Mouse (Mus musculus) C2C12 (cell line): ENCODE data around the gene Gm8909. TPM values are rescaled to one million over a fixed set of nuclear protein-coding genes. Genes with fewer than 3 reads are reported as not detected.

Experiments
- H3K27me3 ChIP-seq: one replicate; pipeline ENCODE4 v1.6.1; 2011; ENCODE audit not compliant: control insufficient read depth, insufficient read depth, insufficient read length
- H3K36me3 ChIP-seq: one replicate; pipeline ENCODE4 v1.6.1; 2011; ENCODE audit not compliant: control insufficient read depth, insufficient read depth
- H3K4me3 ChIP-seq: one replicate; pipeline ENCODE4 v1.5.1; 2011; ENCODE audit warnings: mild to moderate bottlenecking, control low read depth; ENCODE audit not compliant: poor library complexity, insufficient read depth, severe bottlenecking
- H3K79me2 ChIP-seq: one replicate; pipeline ENCODE4 v1.6.1; 2011; ENCODE audit not compliant: control insufficient read depth, insufficient read depth
- H3K79me3 ChIP-seq: one replicate; pipeline ENCODE4 v1.6.1; 2011; ENCODE audit warnings: low read depth, control low read depth
- H3ac ChIP-seq: one replicate; pipeline ENCODE3; 2011; ENCODE audit warnings: low read depth; ENCODE audit not compliant: control insufficient read depth, insufficient read length
- CEBPB ChIP-seq: IDR thresholded peaks from one replicate; pipeline ENCODE4 v1.6.1; 2011; ENCODE audit warnings: low read depth, mild to moderate bottlenecking, control low read depth, moderate library complexity
- CTCF ChIP-seq: IDR thresholded peaks from one replicate; pipeline ENCODE4 v1.5.1; 2011; ENCODE audit not compliant: control insufficient read depth, insufficient read depth, insufficient read length
- FOSL1 ChIP-seq: IDR thresholded peaks from one replicate; pipeline ENCODE4 v1.8.0; 2011; ENCODE audit warnings: mild to moderate bottlenecking, low read length; ENCODE audit not compliant: poor library complexity, insufficient read depth, severe bottlenecking
- MAX ChIP-seq: IDR thresholded peaks from one replicate; pipeline ENCODE4 v1.6.1; 2011; ENCODE audit warnings: mild to moderate bottlenecking, control low read depth
- MYOD1 ChIP-seq: IDR thresholded peaks from one replicate; pipeline ENCODE4 v1.6.1; 2011; ENCODE audit warnings: low read depth; ENCODE audit not compliant: control insufficient read depth, insufficient read length
- MYOG ChIP-seq: IDR thresholded peaks from one replicate; pipeline ENCODE4 v1.6.1; 2011; ENCODE audit not compliant: control insufficient read depth, insufficient read length; ENCODE audit errors: extremely low read depth
- USF1 ChIP-seq: IDR thresholded peaks from one replicate; pipeline ENCODE4 v1.6.1; 2011; ENCODE audit warnings: low read depth, mild to moderate bottlenecking, control low read depth, moderate library complexity
- polyA plus RNA-seq: library from polyadenylated mRNA; unstranded; fragments of >200 nt; fragmentation: generic; extraction: Trizol; gene quantifications from one replicate; pipeline ENCODE4 v1.2.1, GENCODE M21; 2012; ENCODE audit warnings: missing spikeins

The Gm8909 gene
- polyA plus RNA-seq, 1 experiment, result not detected

DNA sequence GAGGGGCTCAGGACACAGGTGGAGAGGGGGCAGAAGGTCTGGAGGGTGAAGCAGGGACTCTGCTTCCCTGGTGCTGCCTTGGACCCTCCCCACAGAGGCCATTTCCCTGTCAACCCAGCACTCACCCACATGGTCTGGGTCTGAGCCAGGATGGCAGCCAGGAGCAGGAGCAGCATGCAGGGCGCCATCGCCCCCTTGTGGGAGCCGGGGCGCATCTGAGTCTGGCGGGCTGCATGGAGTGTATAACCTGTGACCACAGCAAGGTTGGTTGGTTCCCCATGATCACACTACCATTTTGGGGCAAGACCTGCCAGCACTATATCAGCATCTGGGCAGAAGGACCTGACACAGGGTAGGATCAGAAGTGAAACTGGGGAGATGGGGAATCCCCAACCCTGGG, 30.0 kb upstream of the Gm8909 start:
- no peak overlapping the region for H3ac ChIP-seq
- no peaks in the 10 kb centered on the region for H3K36me3 ChIP-seq
- peaks cover 28% of the 10 kb centered on the region for H3K27me3 ChIP-seq
- no peak for TF ChIP-seq CTCF
- TF ChIP-seq CEBPB, result no peak
- TF ChIP-seq MYOD1, result no peak
- TF ChIP-seq MAX, result no peak
- no peak for TF ChIP-seq MYOG
- no peak for TF ChIP-seq USF1
- no peak for TF ChIP-seq FOSL1
- H3K4me3 ChIP-seq, result no peak overlapping the region
- no peaks in the 10 kb centered on the region for H3K79me2 ChIP-seq
- no peaks in the 10 kb centered on the region for H3K79me3 ChIP-seq

DNA sequence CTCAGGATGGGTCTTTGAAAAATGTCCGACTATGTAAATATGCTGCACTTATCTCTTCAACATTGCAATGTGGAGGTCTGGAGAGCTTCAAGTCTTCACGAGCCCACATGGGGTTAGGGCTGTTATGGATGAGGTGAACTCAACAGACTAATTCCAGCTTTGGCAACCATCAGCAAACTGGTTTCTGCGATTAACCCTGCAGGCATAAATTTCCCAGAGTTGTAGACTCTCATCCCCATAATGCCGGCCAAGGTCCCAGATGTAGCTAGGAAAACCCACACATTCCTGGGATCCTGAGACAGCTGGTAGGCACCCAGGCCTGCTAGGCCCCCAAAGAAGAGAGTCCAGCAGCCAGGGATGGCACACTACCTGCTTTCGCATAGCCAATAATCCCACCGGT, 26.1 kb upstream of the Gm8909 start:
- Histone ChIP-seq H3K79me2 (no peaks in the 10 kb centered on the region), H3K79me3 (no peaks in the 10 kb centered on the region), H3ac (no peak overlapping the region), H3K4me3 (no peak overlapping the region), H3K36me3 (no peaks in the 10 kb centered on the region), H3K27me3 (peaks cover 44% of the 10 kb centered on the region)
- TF ChIP-seq MYOD1, result no peak
- TF ChIP-seq FOSL1, result no peak
- TF ChIP-seq USF1, result no peak
- no peak for TF ChIP-seq MYOG
- no peak for TF ChIP-seq MAX
- no peak for TF ChIP-seq CEBPB
- no peak for TF ChIP-seq CTCF

- Histone ChIP-seq H3ac (no peak overlapping the region), H3K36me3 (no peaks in the 10 kb centered on the region), H3K4me3 (no peak overlapping the region), H3K27me3 (peaks cover 52% of the 10 kb centered on the region), H3K79me3 (no peaks in the 10 kb centered on the region), H3K79me2 (no peaks in the 10 kb centered on the region)
- TF ChIP-seq CTCF, result peak; percentile 63
- TF ChIP-seq USF1, result no peak
- TF ChIP-seq CEBPB, result peak; percentile 85
- TF ChIP-seq MYOD1, result no peak
These were observed 25.3 kb upstream of the Gm8909 start for GRCm38 (mm10) chr17:36193546-36194141.

DNA sequence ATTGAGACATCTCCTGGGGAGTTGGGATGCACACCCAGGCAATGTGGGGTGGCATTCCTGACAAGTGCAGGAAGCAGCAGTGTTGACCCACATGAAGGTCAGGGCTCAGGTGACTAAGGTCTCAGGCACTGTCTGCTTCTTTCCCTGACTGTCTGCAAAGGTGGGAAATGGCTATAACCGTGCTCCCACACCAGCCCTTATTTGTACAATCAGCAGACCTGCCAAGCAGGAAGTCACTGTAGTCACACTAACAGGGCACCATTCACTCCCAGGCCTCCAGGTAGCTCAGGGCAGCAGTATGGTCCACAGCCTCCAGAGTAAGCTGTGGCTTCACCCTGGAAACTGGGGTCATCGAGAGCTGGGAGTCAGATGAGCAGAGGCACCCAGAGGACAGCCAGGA, 24.0 kb upstream of the Gm8909 start:
- Histone ChIP-seq H3K79me3 (no peaks in the 10 kb centered on the region), H3ac (no peak overlapping the region), H3K79me2 (no peaks in the 10 kb centered on the region), H3K27me3 (peaks cover 45% of the 10 kb centered on the region), H3K36me3 (no peaks in the 10 kb centered on the region), H3K4me3 (no peak overlapping the region)
- TF ChIP-seq CTCF (no peak), CEBPB (no peak), MAX (no peak), MYOD1 (no peak)

DNA sequence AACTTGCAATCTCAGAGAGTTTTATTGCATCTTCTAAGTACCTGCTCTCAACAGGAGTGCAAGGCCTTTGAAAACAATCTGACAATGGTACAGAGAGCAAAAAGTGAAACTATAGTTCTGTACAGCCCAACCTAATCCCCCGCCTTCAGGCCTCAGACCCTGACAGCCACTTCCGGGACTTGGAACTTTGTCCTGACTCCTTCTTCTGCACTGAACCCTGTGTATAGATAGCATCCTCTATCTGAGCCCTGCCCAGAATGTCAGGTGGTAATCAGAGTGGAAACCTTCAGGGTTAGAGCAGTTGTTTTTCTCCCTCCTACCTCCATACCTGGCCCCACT, 21.8 kb upstream of the Gm8909 start, which contains the start of gene H2-T3:
H2-T3 (minus strand) TSS at position 119 of the 339 bp plus-strand sequence.
- TF ChIP-seq CTCF (no peak), USF1 (no peak), MYOD1 (no peak)
- Histone ChIP-seq H3K36me3 (no peaks in the 10 kb centered on the region), H3K4me3 (no peak within 1 kb of the TSS), H3K79me3 (no peaks in the 10 kb centered on the region), H3K79me2 (no peaks in the 10 kb centered on the region), H3ac (no peak within 1 kb of the TSS), H3K27me3 (peaks cover 55% of the 10 kb centered on the region)

- no peaks in the 10 kb centered on the region for H3K79me2 ChIP-seq
- no peaks in the 10 kb centered on the region for H3K79me3 ChIP-seq
- no peak overlapping the region for H3ac ChIP-seq
- H3K27me3 ChIP-seq, result peaks cover 53% of the 10 kb centered on the region
- no peak overlapping the region for H3K4me3 ChIP-seq
- no peaks in the 10 kb centered on the region for H3K36me3 ChIP-seq
- TF ChIP-seq MYOD1, result no peak
- no peak for TF ChIP-seq FOSL1
- no peak for TF ChIP-seq MYOG
- no peak for TF ChIP-seq CEBPB
- no peak for TF ChIP-seq USF1
These were observed 21.3 kb upstream of the Gm8909 start for GRCm38 (mm10) chr17:36189491-36190168.
